Mouse (Mus musculus) WW6 (cell line): ENCODE results near the gene Actr5.

Source experiments
- DNase-seq: peaks from one replicate; pipeline ENCODE4 v3.0.0-alpha.2; 2013; ENCODE audit warnings: low read depth, low spot score

Actr5 gene

GRCm38 (mm10) chr2:158624718-158625222 lies at the start of gene Actr5:
Gene Actr5, plus strand, starts transcription at chr2:158624888.
- peak; percentile 92 for DNase-seq

- DNase-seq, result no peak
Observed at GRCm38 (mm10) chr2:158579979-158580378, 44.7 kb upstream of the Actr5 start.

DNA sequence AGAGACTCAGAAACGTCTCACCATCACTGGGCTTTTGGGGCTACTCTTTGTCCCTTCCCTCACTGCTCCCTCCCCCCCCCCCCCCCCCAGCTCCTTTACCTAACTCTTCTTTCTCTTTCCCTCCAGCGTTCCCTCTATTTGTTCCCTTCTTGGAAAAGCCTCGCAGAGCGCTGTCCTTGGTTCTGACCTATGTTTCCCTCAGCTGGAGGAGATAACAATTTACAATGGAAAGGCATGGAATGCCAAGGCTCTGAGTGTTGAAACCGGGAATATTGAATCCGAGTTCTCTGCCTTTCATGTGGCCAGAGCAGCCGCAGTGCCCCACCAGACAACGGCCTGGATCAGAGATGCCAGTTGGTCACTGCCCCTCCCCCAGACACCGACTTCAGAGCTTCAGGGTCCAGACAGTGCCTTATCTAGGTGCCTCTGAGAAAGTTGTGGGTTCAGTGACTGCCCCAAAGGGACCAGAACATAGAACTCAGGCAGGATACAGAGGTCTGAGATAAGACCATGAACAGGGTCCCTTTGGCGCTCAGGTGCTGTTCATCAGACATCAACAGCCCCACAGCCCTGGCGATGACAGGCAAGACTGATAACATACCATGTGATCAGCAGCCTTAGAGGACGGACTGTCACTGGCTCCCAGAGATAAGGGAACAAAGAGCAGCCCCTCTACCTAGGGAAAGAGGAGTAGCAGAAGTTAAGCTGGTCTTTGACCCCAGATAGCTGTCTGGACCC lies 39.9 kb upstream of the Actr5 start:
- no peak for DNase-seq

- no peak for DNase-seq
Observed at GRCm38 (mm10) chr2:158588524-158589271, 36.0 kb upstream of the Actr5 start.

DNA sequence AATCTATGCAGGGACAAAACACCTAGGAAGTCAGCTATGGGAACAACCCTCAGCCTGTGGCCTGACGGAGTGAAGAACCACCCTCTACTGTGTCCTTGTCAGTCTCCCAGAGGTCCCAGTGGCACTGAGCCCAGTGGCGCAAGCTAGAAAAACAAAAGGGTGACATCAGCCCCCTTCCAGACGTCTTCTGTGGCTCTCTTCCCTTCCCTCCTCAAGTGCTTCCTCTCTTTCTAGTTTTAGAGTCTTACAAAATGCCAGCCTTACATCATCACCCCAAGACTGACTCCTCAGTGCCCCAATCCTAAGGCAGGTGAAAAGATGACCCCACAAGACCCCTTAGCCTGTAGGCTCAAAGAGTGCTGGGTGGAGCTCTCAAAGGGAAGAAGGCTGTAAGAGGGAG lies 34.2 kb upstream of the Actr5 start:
- DNase-seq, result no peak

- DNase-seq, result no peak
Observed at GRCm38 (mm10) chr2:158591286-158591685, 33.4 kb upstream of the Actr5 start.

GRCm38 (mm10) chr2:158593371-158593770 lies 31.3 kb upstream of the Actr5 start:
- DNase-seq, result no peak

GRCm38 (mm10) chr2:158595103-158595502 lies 29.6 kb upstream of the Actr5 start:
- DNase-seq, result no peak

DNA sequence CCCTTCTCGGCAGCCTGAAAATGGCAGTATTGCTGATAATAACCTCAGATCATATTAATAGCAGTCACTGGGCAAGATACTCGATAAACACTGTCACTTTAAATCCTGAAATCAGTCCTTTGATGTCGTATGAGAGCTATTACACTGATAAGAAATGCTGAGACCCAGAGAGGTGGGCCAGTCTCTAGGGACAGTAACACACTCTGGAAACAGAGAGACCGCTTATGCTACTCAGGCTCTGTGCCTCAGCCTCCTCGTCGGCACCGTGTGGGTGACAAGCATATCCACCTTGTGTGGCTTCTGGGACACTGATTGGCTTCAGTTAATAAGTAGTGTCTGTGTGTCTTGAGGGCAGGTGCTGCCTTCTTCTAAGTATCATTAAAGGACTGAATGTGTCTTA lies 29.1 kb upstream of the Actr5 start:
- DNase-seq, result no peak

DNA sequence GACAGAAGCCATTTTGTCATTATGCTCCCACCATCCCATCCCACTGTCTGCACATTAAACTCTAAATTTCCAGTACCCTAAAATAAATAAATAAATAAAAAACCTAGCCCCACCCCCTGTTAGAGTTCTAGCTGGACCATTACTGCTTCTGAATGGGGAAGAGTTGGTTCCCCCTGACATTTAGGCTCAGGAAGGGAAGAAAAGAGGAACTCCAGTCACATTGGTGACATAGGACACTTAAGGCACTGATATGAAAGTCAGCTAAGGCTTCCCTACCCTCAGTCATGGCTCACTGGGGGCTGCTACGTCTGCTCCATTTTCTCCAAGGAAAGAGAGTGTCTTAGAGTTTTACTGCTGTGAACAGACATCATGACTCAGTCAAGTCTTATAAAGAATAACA lies 27.9 kb upstream of the Actr5 start:
- no peak for DNase-seq

- DNase-seq, result no peak
Observed at GRCm38 (mm10) chr2:158600517-158600916, 24.2 kb upstream of the Actr5 start.

GRCm38 (mm10) chr2:158601326-158601725 lies 23.4 kb upstream of the Actr5 start:
- no peak for DNase-seq

- no peak for DNase-seq
Observed at GRCm38 (mm10) chr2:158602663-158603062, 22.0 kb upstream of the Actr5 start.

DNA sequence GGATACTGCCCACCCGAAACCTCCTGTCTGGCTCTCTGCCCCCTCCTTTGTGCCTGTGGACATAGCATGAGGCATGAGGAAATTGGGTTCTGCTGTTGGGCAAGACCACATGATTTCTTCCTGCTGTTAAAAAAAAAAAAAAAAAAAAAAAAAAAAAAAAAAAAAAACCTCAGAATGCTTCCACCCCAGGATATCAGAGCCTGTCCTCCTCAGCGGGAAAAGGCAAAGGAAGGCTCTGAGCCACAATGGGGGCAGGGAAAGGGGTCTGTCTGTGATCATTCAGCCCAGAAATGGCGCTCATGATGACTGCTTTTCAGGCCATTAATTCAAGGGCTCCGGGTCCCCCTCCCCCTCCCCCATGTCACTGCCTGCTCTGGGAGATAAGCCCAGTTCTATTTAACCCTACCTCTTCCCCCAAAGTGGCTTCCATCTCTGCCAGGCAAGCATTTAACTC lies 18.1 kb upstream of the Actr5 start:
- DNase-seq, result no peak

GRCm38 (mm10) chr2:158609681-158610080 lies 15.0 kb upstream of the Actr5 start:
- no peak for DNase-seq

DNA sequence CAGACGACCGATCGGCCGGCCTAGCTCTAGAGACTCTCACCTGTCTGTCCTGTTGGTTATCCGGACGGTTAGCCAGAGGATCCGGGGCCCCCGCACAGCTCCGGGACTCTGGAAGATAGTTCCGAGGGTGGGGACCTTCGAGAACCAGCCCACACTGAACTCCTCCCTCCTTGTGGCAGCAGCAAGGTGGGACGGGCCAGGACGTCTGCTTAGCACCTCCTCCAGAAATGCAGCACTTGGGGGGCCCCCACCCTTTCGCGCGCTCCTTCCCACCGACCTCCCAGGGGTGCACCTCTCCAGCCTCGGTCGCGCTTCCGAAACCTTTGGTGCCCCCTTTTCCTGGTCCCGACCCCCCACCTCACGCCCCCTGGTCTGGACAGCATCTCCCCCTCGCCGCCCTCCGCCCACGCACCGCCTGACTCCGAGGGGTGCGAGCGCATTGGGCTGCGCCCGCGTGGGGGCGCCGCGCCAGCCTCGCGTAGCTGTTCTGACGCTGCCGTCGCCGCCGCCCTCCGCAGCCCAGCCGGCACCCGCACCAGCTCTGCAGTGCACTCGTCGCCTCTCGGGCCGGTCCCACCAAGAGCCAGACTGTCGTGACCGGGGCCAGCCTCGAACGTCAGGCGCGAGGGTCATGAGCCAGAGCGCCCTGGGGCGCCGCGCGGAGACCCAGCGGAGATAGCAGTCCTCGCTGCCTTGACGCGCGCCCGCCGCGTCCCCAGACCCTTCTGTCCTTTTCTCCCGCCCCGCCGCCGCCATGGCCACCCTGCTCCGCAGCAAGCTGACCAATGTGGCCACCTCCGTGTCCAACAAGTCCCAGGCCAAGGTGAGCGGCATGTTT lies 14.0 kb upstream of the Actr5 start, which contains the start of gene Slc32a1:
TSS of gene Slc32a1 (plus strand) at position 280 of the 838 bp plus-strand sequence.
- DNase-seq, result no peak

DNA sequence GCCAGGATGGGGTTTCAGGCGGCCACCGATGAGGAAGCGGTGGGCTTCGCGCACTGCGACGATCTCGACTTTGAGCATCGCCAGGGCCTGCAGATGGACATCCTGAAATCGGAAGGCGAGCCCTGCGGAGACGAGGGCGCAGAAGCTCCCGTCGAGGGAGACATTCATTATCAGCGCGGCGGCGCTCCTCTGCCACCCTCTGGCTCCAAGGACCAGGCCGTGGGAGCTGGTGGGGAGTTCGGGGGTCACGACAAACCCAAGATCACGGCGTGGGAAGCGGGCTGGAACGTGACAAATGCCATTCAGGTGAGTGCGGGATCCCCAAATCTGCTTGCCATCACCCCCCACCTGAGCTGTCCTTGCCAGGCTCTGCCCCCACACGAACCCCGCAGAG lies 13.4 kb upstream of the Actr5 start:
- DNase-seq, result no peak

DNA sequence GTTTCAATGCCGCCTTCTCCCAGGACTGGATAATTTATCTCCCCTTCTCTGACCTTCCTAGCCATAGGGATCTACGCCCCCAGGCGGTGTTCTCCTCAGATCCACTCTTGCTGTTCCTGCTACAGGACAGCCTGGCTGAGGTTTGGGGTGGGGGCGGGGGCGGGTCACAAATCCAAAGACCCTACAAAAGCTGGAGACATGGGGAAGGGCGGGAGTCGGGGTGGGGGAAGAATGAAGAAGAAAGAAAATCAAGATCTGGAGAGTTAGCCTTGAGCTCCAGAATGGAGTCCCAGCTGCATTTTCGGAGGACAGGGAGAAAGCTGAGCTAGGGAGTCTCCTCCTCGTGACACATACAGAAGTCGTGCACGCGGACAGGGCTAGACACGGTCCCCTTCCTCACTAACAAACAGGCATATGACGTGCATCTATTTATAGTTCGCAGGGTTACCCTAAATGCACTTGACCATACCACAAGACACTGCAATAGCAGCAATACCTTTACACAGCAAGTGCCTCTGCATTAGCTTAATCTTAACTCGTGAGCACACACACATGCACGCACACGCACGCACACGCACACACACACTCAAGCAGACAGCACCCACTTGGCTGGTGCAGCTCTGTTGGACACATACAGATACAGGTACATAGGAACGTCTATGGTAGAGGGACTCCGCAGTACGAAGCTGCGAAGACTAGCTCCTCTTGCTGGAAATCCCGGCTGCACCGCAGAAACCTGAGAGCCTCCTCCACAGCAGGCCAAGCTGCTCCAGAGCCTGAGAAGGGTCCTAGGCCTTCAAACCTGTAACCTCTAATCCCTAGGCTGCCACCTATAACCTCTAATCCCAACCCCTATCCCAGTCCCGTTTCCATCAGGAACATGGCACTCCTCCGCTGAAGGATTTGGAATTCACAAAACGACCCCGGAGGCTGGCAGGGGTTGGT lies 12.7 kb upstream of the Actr5 start:
- DNase-seq, result no peak

DNA sequence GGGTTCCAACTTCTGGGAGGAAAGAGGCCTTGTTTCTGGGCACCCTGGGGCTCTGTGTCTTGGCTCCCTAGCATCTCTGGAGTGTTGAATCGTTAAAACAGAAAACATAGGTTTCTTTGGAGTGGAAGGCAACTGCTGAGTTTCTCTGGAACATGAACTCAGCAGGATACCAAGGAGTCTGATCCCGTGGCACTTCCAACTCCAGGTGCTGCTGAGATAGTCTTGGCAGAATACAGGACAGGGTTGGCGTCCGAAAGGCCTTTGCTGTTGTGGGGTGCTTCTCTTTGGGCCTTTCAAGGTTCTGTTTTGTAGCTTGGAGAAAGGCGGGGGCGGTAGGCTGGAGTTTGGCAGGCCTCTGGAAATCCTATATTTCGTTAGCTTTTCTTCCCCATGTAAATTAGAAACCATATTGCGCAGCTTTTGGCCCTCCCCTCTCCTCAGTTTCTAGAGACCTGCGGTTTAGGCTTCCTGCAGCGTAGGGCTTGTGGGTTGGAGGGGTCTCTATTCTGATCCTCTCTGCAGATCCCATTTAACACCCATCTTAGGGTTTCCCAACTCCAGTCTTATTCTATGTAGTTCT lies 11.9 kb upstream of the Actr5 start:
- no peak for DNase-seq
